Mouse (Mus musculus) spleen, adult 10 weeks (tissue): ENCODE results near the gene Dnah6. TPM values are rescaled to one million over a fixed set of nuclear protein-coding genes. Genes with fewer than 3 reads are reported as not detected.

Experiments used
- polyA plus RNA-seq: library from polyadenylated mRNA; stranded (reverse); fragments of 350-450 nt; fragmentation: Illumina TruSeq; extraction: RNeasy Lipid Tissue Mini Kit (QIAGEN cat#74804); gene quantifications from one replicate; pipeline ENCODE4 v1.2.3, GENCODE M21; 2015; ENCODE audit warnings: low replicate concordance; ENCODE audit not compliant: insufficient read depth

Dnah6 gene
- 0.08 TPM for polyA plus RNA-seq

DNA sequence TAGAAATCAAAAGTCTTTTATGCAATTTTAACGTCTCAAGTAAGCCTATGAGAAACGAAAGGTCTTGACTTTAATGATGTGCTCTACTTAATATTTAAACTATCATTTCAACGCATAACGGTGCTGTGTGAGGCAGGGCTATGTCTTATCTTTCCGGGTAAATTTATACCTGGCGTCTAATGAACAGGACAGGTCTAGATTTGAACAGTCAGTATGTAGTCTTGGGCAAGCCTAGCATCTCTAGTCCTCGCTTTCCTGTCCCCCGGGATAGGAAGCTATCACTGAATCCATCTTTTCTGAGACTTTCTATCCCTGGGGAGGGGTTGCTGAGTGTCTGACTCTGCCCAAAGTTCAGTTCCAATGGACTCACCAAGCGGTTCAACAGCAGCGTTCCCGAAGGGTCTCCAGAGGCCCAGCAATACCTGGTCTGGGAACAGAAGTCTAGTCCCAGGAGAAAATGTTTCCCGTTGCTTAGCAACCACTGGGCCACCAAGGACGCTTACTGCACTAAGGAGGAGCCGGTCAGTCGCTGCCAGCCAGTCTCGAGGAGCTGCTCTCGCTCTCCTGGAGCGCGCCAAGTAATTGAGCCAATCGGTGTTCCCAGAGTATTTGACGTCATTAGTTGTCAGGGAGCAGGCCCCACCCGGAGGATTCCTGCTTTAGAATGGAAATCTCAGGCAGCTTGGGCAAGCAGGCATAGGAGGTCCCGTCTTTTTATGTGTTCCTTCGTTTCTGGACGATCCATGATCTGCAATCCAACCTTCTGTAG is at the start of gene Dnah6:
TSS of gene Dnah6 (minus strand) at position 463 of the 769 bp plus-strand sequence.

DNA sequence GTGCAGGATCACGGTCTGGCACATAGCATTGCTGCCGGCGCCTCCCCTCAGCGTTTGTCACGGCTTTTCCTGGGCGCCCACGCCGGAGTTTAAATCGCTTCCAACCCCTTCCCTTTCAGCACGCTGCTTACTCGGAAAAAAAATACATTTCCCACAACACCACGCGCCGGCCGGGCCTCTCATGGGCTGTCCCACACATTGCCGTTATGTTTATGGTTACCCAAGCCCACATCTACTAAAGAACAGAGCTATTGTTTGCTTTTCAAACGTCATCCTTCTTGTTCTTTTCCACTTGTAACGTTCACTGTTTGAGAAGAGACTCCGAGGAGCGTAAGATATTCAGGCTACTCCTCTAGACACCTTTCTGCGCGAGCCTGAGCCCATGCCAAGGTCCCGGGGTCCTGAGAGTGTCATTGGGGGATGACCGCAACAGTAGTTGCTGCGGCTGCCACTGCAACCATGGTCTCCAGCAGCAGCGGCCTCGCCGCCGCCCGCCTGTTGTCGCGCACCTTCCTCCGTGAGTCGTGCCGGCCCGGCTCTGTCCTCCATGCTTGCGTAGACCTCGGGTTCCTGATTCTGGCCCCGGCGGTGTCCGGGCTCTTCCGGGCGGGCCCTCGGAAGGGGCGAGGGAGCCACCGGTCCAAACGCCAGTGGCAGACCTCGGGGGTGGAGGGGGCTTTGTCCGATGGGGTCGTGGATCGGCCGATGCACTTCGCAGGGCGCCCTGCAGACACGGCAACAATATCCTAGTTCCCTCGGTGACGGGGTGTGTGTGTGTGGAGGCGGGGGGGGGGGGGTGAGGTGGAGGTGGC is 27.0 kb upstream of the Dnah6 start, which contains the start of gene Suclg1:
TSS of gene Suclg1 (plus strand) at position 146 of the 812 bp plus-strand sequence.

Other genes starting within 250 kb of the Dnah6 start
- 74.3 TPM for gene Suclg1, start 26.7 kb upstream of the Dnah6 start, polyA plus RNA-seq
- gene 4931417E11Rik, start 248.0 kb upstream of the Dnah6 start, polyA plus RNA-seq: not detected